Mouse (Mus musculus) lung, embryonic 14.5 days (tissue): ENCODE results near the gene AC124502.3. TPM values are rescaled to one million over a fixed set of nuclear protein-coding genes. Genes with fewer than 3 reads are reported as not detected.
A peak's percentile ranks its signal among the peaks of the same experiment; 100 is the strongest.

Experiments
- ATAC-seq: fragments of 200-750 bp; cut with Nextera tagmentation; 2 replicates; pipeline ENCODE4 v1.8.0; 2017; ENCODE audit warnings: mild to moderate bottlenecking, moderate TSS enrichment, moderate library complexity; ENCODE audit not compliant: insufficient read depth
- DNase-seq: peaks from one replicate; pipeline ENCODE4 v3.0.0-alpha.2; 2015
- H3K27ac ChIP-seq: fragments of 300-500 bp; sonication (generic); 2 replicates; pipeline ENCODE4 v1.5.1; 2014; ENCODE audit warnings: low read depth, mild to moderate bottlenecking, moderate library complexity
- H3K27me3 ChIP-seq: fragments of 300-500 bp; sonication (generic); 2 replicates; pipeline ENCODE4 v1.6.1; 2014; ENCODE audit warnings: low read length, control low read depth; ENCODE audit not compliant: insufficient read depth
- H3K36me3 ChIP-seq: fragments of 300-500 bp; sonication (generic); 2 replicates; pipeline ENCODE4 v1.6.1; 2014; ENCODE audit warnings: control low read depth; ENCODE audit not compliant: insufficient read depth
- H3K4me1 ChIP-seq: fragments of 300-500 bp; sonication (generic); 2 replicates; pipeline ENCODE4 v1.6.1; 2014; ENCODE audit warnings: antibody characterized with exemption, control low read depth; ENCODE audit not compliant: insufficient read depth
- H3K4me2 ChIP-seq: fragments of 300-500 bp; sonication (generic); 2 replicates; pipeline ENCODE4 v1.6.1; 2014; ENCODE audit warnings: mild to moderate bottlenecking
- H3K4me3 ChIP-seq: fragments of 300-500 bp; sonication (generic); 2 replicates; pipeline ENCODE4 v1.5.1; 2014; ENCODE audit warnings: low read depth, low read length
- H3K9ac ChIP-seq: fragments of 300-500 bp; sonication (generic); 2 replicates; pipeline ENCODE4 v1.6.1; 2014
- H3K9me3 ChIP-seq: fragments of 300-500 bp; sonication (generic); 2 replicates; pipeline ENCODE4 v1.6.1; 2016; ENCODE audit warnings: low read depth, low read length, control low read depth
- CTCF ChIP-seq: IDR thresholded peaks from 2 replicates; pipeline ENCODE4 v1.5.1; 2016; ENCODE audit warnings: antibody characterized with exemption, low read depth
- WGBS: fragments of 180-500 bp; shearing (Covaris S2); extraction: QIAGEN DNeasy Blood & Tissue Kit; methylation state at CpG from one replicate; pipeline ENCODE4 v1.1.7; 2014; 5-methylcytosine and 5-hydroxymethylcytosine counted together
- polyA plus RNA-seq: library from polyadenylated mRNA; unstranded; fragments of >200 nt; fragmentation: Nextera tagmentation; extraction: Ambion mirVana; gene quantifications from 2 replicates; pipeline ENCODE4 v1.2.1, GENCODE M21; 2014

AC124502.3 gene
- polyA plus RNA-seq, 1 experiment from 2014 or later = 1.8 TPM

- Histone ChIP-seq H3K4me1 (0 out of 2 replicates have a peak, but pooled peaks cover 6% of the 10 kb centered on the region), H3K4me3 (peak overlapping the region; percentile 62), H3K36me3 (no peaks in the 10 kb centered on the region), H3K27me3 (peaks cover 22% of the 10 kb centered on the region; the same call in 1 of the 2 replicates), H3K9ac (no peak overlapping the region), H3K4me2 (peak overlapping the region; percentile 77), H3K9me3 (no peaks in the 10 kb centered on the region), H3K27ac (peak overlapping the region; percentile 86)
- DNase-seq = peak; percentile 93
- peak; percentile 75 for TF ChIP-seq CTCF
- ATAC-seq = peak; percentile 10; the same call in 1 of the 2 replicates
- 2% methylated on average over 15 of the region's 15 CpGs for WGBS
These were observed 34.3 kb downstream of the AC124502.3 start for GRCm38 (mm10) chr19:5073028-5073427.

DNA sequence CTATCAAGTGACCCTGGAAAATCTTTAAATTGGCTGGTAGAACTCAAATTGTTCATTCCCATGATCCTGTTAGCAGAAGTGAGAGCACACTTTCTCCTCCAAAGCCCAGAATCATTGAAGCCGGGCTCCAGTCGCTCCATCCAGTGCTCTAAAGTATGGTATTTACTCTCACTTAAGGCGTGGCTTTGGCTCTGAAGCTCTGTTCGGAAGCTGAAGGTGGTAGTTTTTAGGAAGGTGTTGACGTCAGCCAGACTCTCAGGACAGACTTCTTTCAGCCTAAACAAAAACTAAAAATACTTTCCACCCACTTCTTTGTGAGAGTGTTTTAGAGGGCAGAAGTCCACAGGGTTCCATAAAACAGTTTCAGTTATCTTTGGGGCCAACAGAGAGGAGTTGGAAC is 34.8 kb downstream of the AC124502.3 start:
- H3K27ac ChIP-seq = no peak overlapping the region
- peak overlapping the region; percentile 77 for H3K4me2 ChIP-seq
- H3K27me3 ChIP-seq = peaks cover 17% of the 10 kb centered on the region; the same call in 1 of the 2 replicates
- no peak overlapping the region for H3K4me3 ChIP-seq
- no peak for ATAC-seq
- H3K9ac ChIP-seq = no peak overlapping the region
- WGBS = 29% methylated on average over 5 of the region's 5 CpGs
- DNase-seq = no peak
- TF ChIP-seq CTCF = no peak
- no peaks in the 10 kb centered on the region for H3K36me3 ChIP-seq
- H3K4me1 ChIP-seq = 0 out of 2 replicates have a peak, but pooled peaks cover 6% of the 10 kb centered on the region
- no peaks in the 10 kb centered on the region for H3K9me3 ChIP-seq

GRCm38 (mm10) chr19:5079279-5079678 is 40.6 kb downstream of the AC124502.3 start:
- no peak for ATAC-seq
- Histone ChIP-seq H3K9ac (no peak overlapping the region), H3K27ac (no peak overlapping the region), H3K9me3 (no peaks in the 10 kb centered on the region), H3K4me1 (no peaks in the 10 kb centered on the region), H3K27me3 (peaks cover 36% of the 10 kb centered on the region), H3K4me3 (no peak overlapping the region), H3K36me3 (no peaks in the 10 kb centered on the region), H3K4me2 (no peak overlapping the region)
- no peak for TF ChIP-seq CTCF
- DNase-seq = no peak
- 84% methylated on average over 1 of the region's 1 CpGs for WGBS

GRCm38 (mm10) chr19:5082005-5082404 is 43.3 kb downstream of the AC124502.3 start:
- H3K4me2 ChIP-seq = no peak overlapping the region
- 64% methylated on average over 18 of the region's 18 CpGs for WGBS
- TF ChIP-seq CTCF = no peak

DNA sequence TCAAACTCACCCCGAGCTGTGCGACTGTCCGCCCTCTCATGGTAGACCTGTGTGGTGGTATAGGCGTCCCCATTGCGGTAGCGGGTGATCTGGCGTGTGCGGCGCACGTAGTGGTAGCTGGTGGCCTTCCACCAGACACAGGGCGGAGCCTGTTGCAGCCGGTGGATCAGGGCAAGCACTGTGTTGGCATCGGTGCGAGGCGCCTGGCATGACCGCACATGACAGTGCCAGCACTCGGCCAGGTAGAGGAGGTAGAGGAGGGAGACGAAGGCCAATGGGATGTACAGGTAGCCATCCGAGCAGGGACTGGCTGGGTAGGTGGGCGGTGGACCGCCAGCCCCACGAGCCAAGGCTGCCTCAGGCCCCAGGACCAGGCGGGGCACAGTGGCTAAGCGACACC is 43.9 kb downstream of the AC124502.3 start:
- H3K27ac ChIP-seq = no peak overlapping the region
- H3K4me3 ChIP-seq = no peak overlapping the region
- no peaks in the 10 kb centered on the region for H3K9me3 ChIP-seq
- ATAC-seq (no peak), DNase-seq (no peak)
- no peaks in the 10 kb centered on the region for H3K36me3 ChIP-seq
- WGBS = 55% methylated on average over 24 of the region's 24 CpGs
- peaks cover 58% of the 10 kb centered on the region for H3K27me3 ChIP-seq
- no peak overlapping the region for H3K4me2 ChIP-seq
- H3K4me1 ChIP-seq = 0 out of 2 replicates have a peak, but pooled peaks cover 3% of the 10 kb centered on the region
- H3K9ac ChIP-seq = no peak overlapping the region
- TF ChIP-seq CTCF = no peak

More at GRCm38 (mm10) chr19:5082005-5082404, 43.3 kb downstream of the AC124502.3 start:
- Histone ChIP-seq H3K4me3 (no peak overlapping the region), H3K36me3 (no peaks in the 10 kb centered on the region), H3K27ac (no peak overlapping the region), H3K27me3 (peaks cover 58% of the 10 kb centered on the region), H3K4me1 (no peaks in the 10 kb centered on the region), H3K9me3 (no peaks in the 10 kb centered on the region), H3K9ac (no peak overlapping the region)
- ATAC-seq (no peak), DNase-seq (no peak)

GRCm38 (mm10) chr19:5083961-5084833 is 45.5 kb downstream of the AC124502.3 start:
- Histone ChIP-seq H3K9ac (no peak overlapping the region), H3K9me3 (no peaks in the 10 kb centered on the region), H3K4me1 (peaks cover 6% of the 10 kb centered on the region; the same call in 1 of the 2 replicates), H3K4me2 (no peak overlapping the region), H3K27ac (no peak overlapping the region), H3K36me3 (no peaks in the 10 kb centered on the region), H3K4me3 (no peak overlapping the region), H3K27me3 (peaks cover 58% of the 10 kb centered on the region)
- WGBS = 54% methylated on average over 3 of the region's 3 CpGs
- TF ChIP-seq CTCF = no peak
- DNase-seq (no peak), ATAC-seq (no peak)

- peaks cover 8% of the 10 kb centered on the region; the same call in 1 of the 2 replicates for H3K4me1 ChIP-seq
- H3K27me3 ChIP-seq = peaks cover 58% of the 10 kb centered on the region
- no peak overlapping the region for H3K27ac ChIP-seq
- DNase-seq = no peak
- 0 out of 2 replicates have a peak, but pooled peaks cover 5% of the 10 kb centered on the region for H3K36me3 ChIP-seq
- peak overlapping the region; percentile 76 for H3K4me2 ChIP-seq
- no peak overlapping the region for H3K9ac ChIP-seq
- no peak for ATAC-seq
- TF ChIP-seq CTCF = no peak
- H3K9me3 ChIP-seq = no peaks in the 10 kb centered on the region
- H3K4me3 ChIP-seq = peak overlapping the region; percentile 44
- 2% methylated on average over 15 of the region's 15 CpGs for WGBS
These were observed 46.1 kb downstream of the AC124502.3 start for GRCm38 (mm10) chr19:5084834-5085144.
